Mouse (Mus musculus) MEL (cell line): ENCODE results near the gene Sorl1. TPM values are rescaled to one million over a fixed set of nuclear protein-coding genes. Genes with fewer than 3 reads are reported as not detected.

Source experiments
- DNase-seq: peaks from one replicate; pipeline ENCODE4 v3.0.0; 2011; ENCODE audit warnings: low read depth, low spot score
- H3K27ac ChIP-seq: 2 replicates; pipeline ENCODE4 v1.5.1; 2012; ENCODE audit warnings: low read depth, mild to moderate bottlenecking, control low read depth, low read length, moderate library complexity; ENCODE audit not compliant: control insufficient read depth
- H3K27me3 ChIP-seq, 2 experiments: fragments of 150-350 bp in 1 of 2; sonication (generic) in 1 of 2; 2 replicates each; pipeline ENCODE4 v1.6.1; 2012; ENCODE audit warnings: low read length in 2 of 2, mild to moderate bottlenecking in 2 of 2, improper control_type of control experiment in 1 of 2, moderate library complexity in 1 of 2; ENCODE audit not compliant: insufficient read depth in 2 of 2, control insufficient read depth in 1 of 2
- H3K36me3 ChIP-seq, 2 experiments: 2 replicates each; pipeline ENCODE4 v1.6.1; 2012 to 2014; ENCODE audit warnings: low read length in 2 of 2, improper control_type of control experiment in 1 of 2, inconsistent platforms in 1 of 2, mild to moderate bottlenecking in 1 of 2; ENCODE audit not compliant: insufficient read depth in 2 of 2, control insufficient read depth in 1 of 2
- H3K4me1 ChIP-seq, 2 experiments: fragments of 150-350 bp in 1 of 2; sonication (generic) in 1 of 2; 2 replicates each; pipeline ENCODE4 v1.6.1; 2012; ENCODE audit warnings: low read length in 2 of 2, improper control_type of control experiment in 1 of 2, mild to moderate bottlenecking in 1 of 2; ENCODE audit not compliant: insufficient read depth in 2 of 2, control insufficient read depth in 1 of 2
- H3K4me3 ChIP-seq, 2 experiments: fragments of 150-350 bp in 1 of 2; sonication (generic) in 1 of 2; 2 replicates each; pipeline ENCODE4 v1.5.1; 2012; ENCODE audit warnings: low read depth in 2 of 2, low read length in 2 of 2, mild to moderate bottlenecking in 2 of 2, moderate library complexity in 2 of 2, control low read depth in 1 of 2, improper control_type of control experiment in 1 of 2; ENCODE audit not compliant: control insufficient read depth in 1 of 2, insufficient read depth in 1 of 2
- H3K79me2 ChIP-seq: 2 replicates; pipeline ENCODE4 v1.6.1; 2012; ENCODE audit warnings: mild to moderate bottlenecking, low read length, moderate library complexity; ENCODE audit not compliant: control insufficient read depth, poor library complexity, insufficient read depth
- H3K9ac ChIP-seq: 2 replicates; pipeline ENCODE4 v1.6.1; 2012; ENCODE audit warnings: low read depth, mild to moderate bottlenecking, control low read depth, low read length, moderate library complexity; ENCODE audit not compliant: control insufficient read depth, poor library complexity, severe bottlenecking
- H3K9me3 ChIP-seq: fragments of 150-350 bp; sonication (generic); replicated peaks from 2 replicates; pipeline ENCODE4 v1.6.1; 2012; ENCODE audit warnings: mild to moderate bottlenecking, low read length, improper control_type of control experiment, moderate library complexity; ENCODE audit not compliant: insufficient read depth
- BHLHE40 ChIP-seq: IDR thresholded peaks from 2 replicates; pipeline ENCODE4 v1.6.1; 2012; ENCODE audit warnings: low read depth, mild to moderate bottlenecking, inconsistent platforms, low read length, improper control_type of control experiment, borderline replicate concordance
- CHD1 ChIP-seq: IDR thresholded peaks from 2 replicates; pipeline ENCODE4 v1.6.1; 2012; ENCODE audit warnings: low read depth, mild to moderate bottlenecking, inconsistent platforms, low read length, improper control_type of control experiment
- CTCF ChIP-seq, 3 experiments: IDR thresholded peaks in 2 of 3; conservative IDR thresholded peaks in 1 of 3; 2 replicates each; pipeline ENCODE4 v1.5.1; 2011 to 2012; ENCODE audit warnings: low read length in 3 of 3, low read depth in 2 of 3, mild to moderate bottlenecking in 2 of 3, improper control_type of control experiment in 1 of 3, inconsistent platforms in 1 of 3, mixed read lengths in 1 of 3, moderate library complexity in 1 of 3; ENCODE audit not compliant: control insufficient read depth in 1 of 3, insufficient read depth in 1 of 3, poor library complexity in 1 of 3, severe bottlenecking in 1 of 3
- ELF1 ChIP-seq: IDR thresholded peaks from 2 replicates; pipeline ENCODE4 v1.6.1; 2014; ENCODE audit warnings: low read depth, mild to moderate bottlenecking, inconsistent platforms, low read length, improper control_type of control experiment, moderate library complexity
- EP300 ChIP-seq, 2 experiments: IDR thresholded peaks; 2 replicates each; pipeline ENCODE4 v1.6.1; 2011; ENCODE audit warnings: improper control_type of control experiment in 2 of 2, low read length in 2 of 2, low read depth in 1 of 2, mild to moderate bottlenecking in 1 of 2
- ETS1 ChIP-seq: IDR thresholded peaks from 2 replicates; pipeline ENCODE4 v1.6.1; 2012; ENCODE audit warnings: low read depth, mild to moderate bottlenecking, inconsistent platforms, low read length, improper control_type of control experiment, moderate library complexity
- GATA1 ChIP-seq: IDR thresholded peaks from 2 replicates; pipeline ENCODE4 v1.6.1; 2011; ENCODE audit warnings: low read depth, low read length, improper control_type of control experiment
- JUND ChIP-seq: IDR thresholded peaks from 2 replicates; pipeline ENCODE4 v1.6.1; 2011; ENCODE audit warnings: low read depth, mild to moderate bottlenecking, improper control_type of control experiment, low read length
- KAT2A ChIP-seq: conservative IDR thresholded peaks from 2 replicates; pipeline ENCODE4 v1.6.1; 2012; ENCODE audit warnings: low read depth, low read length, improper control_type of control experiment, inconsistent platforms
- MEF2A ChIP-seq: IDR thresholded peaks from 2 replicates; pipeline ENCODE4 v1.6.1; 2014; ENCODE audit warnings: low read depth, mild to moderate bottlenecking, inconsistent platforms, low read length, improper control_type of control experiment; ENCODE audit not compliant: poor library complexity, insufficient replicate concordance, severe bottlenecking; ENCODE audit errors: extremely low read depth
- MXI1 ChIP-seq: IDR thresholded peaks from 2 replicates; pipeline ENCODE4 v1.6.1; 2011; ENCODE audit warnings: mild to moderate bottlenecking, low read depth, low read length, improper control_type of control experiment
- MYB ChIP-seq: IDR thresholded peaks from 2 replicates; pipeline ENCODE4 v1.6.1; 2011; ENCODE audit warnings: mild to moderate bottlenecking, low read depth, low read length, improper control_type of control experiment
- NELFE ChIP-seq: IDR thresholded peaks from 2 replicates; pipeline ENCODE4 v1.6.1; 2011; ENCODE audit warnings: low read depth, low read length, improper control_type of control experiment
- POLR2A ChIP-seq, 2 experiments: IDR thresholded peaks; 2 replicates each; pipeline ENCODE4 v1.6.1; 2011 to 2012; ENCODE audit warnings: low read length in 2 of 2, mild to moderate bottlenecking in 2 of 2, control low read depth in 1 of 2, improper control_type of control experiment in 1 of 2, low read depth in 1 of 2, moderate library complexity in 1 of 2; ENCODE audit not compliant: control insufficient read depth in 1 of 2, insufficient read depth in 1 of 2, poor library complexity in 1 of 2
- POLR2AphosphoS2 ChIP-seq: IDR thresholded peaks from 2 replicates; pipeline ENCODE4 v1.6.1; 2011; ENCODE audit warnings: low read length, improper control_type of control experiment
- RCOR1 ChIP-seq: IDR thresholded peaks from 2 replicates; pipeline ENCODE4 v1.6.1; 2012; ENCODE audit warnings: low read depth, mild to moderate bottlenecking, inconsistent platforms, low read length, improper control_type of control experiment
- SMC3 ChIP-seq: IDR thresholded peaks from 2 replicates; pipeline ENCODE4 v1.6.1; 2011; ENCODE audit warnings: low read depth, low read length, improper control_type of control experiment
- TBP ChIP-seq: IDR thresholded peaks from 2 replicates; pipeline ENCODE4 v1.8.0; 2011; ENCODE audit warnings: low read depth, low read length, improper control_type of control experiment
- UBTF ChIP-seq: IDR thresholded peaks from 2 replicates; pipeline ENCODE4 v1.6.1; 2012; ENCODE audit warnings: low read depth, mild to moderate bottlenecking, inconsistent platforms, low read length, improper control_type of control experiment, moderate library complexity, borderline replicate concordance; ENCODE audit not compliant: insufficient read depth
- USF1 ChIP-seq: IDR thresholded peaks from 2 replicates; pipeline ENCODE4 v1.6.1; 2014; ENCODE audit warnings: low read depth, mild to moderate bottlenecking, inconsistent platforms, low read length, improper control_type of control experiment, moderate library complexity
- USF2 ChIP-seq, 2 experiments: IDR thresholded peaks; 2 replicates each; pipeline ENCODE4 v1.6.1; 2011 to 2012; ENCODE audit warnings: improper control_type of control experiment in 2 of 2, low read length in 2 of 2, borderline replicate concordance in 1 of 2, inconsistent platforms in 1 of 2, low read depth in 1 of 2, mild to moderate bottlenecking in 1 of 2; ENCODE audit not compliant: insufficient read depth in 1 of 2
- ZC3H11A ChIP-seq: IDR thresholded peaks from 2 replicates; pipeline ENCODE4 v1.6.1; 2012; ENCODE audit warnings: low read depth, mild to moderate bottlenecking, inconsistent platforms, low read length, improper control_type of control experiment
- ZNF384 ChIP-seq: IDR thresholded peaks from 2 replicates; pipeline ENCODE4 v1.6.1; 2012; ENCODE audit warnings: low read depth, mild to moderate bottlenecking, inconsistent platforms, low read length, improper control_type of control experiment
- polyA plus RNA-seq, 2 experiments: library from polyadenylated mRNA; stranded (reverse) in 1 of 2; unstranded in 1 of 2; fragments of >175 nt in 1 of 2; fragments of >200 nt in 1 of 2; gene quantifications; 2 replicates each; pipeline versions ENCODE4 v1.2.1 to v1.2.4; 2012; ENCODE audit warnings: low replicate concordance in 2 of 2, low read depth in 1 of 2; ENCODE audit not compliant: insufficient read length in 2 of 2, insufficient read depth in 1 of 2, missing spikeins in 1 of 2
- total RNA-seq: library from RNA; depleted of rRNA; stranded (reverse); fragments of 300-350 nt; gene quantifications from 2 replicates; pipeline ENCODE4 v1.2.3, GENCODE M21; 2012

The Sorl1 gene
- total and polyA plus RNA-seq, 3 experiments: not detected

GRCm38 (mm10) chr9:42169491-42169890 lies 45.4 kb upstream of the Sorl1 start:
- Histone ChIP-seq H3K36me3 (no peaks in the 10 kb centered on the region), H3K27ac (no peak overlapping the region), H3K79me2 (no peaks in the 10 kb centered on the region), H3K4me1 (no peaks in the 10 kb centered on the region), H3K27me3 (no peaks in the 10 kb centered on the region), H3K4me3 (no peak overlapping the region), H3K9me3 (no peaks in the 10 kb centered on the region), H3K9ac (no peak overlapping the region)
- DNase-seq: no peak
- no peak for TF ChIP-seq RCOR1
- TF ChIP-seq MEF2A: no peak

GRCm38 (mm10) chr9:42169025-42169424 lies 44.9 kb upstream of the Sorl1 start:
- no peaks in the 10 kb centered on the region for H3K9me3 ChIP-seq
- H3K27ac ChIP-seq: no peak overlapping the region
- H3K27me3 ChIP-seq: no peaks in the 10 kb centered on the region
- no peaks in the 10 kb centered on the region for H3K4me1 ChIP-seq
- DNase-seq: no peak
- TF ChIP-seq POLR2A (IDR thresholded peaks at IDR 0.05; ENCODE audit: control insufficient read depth in 1 of 2, insufficient read depth in 1 of 2, low read depth in 1 of 2, low read length in 2 of 2, poor library complexity in 1 of 2) (no peak), ZNF384 (no peak), BHLHE40 (no peak), EP300 (IDR thresholded peaks at IDR 0.05; ENCODE audit: low read depth in 1 of 2, low read length in 2 of 2) (no peak), KAT2A (no peak), UBTF (no peak), ZC3H11A (no peak), ETS1 (no peak), CTCF (IDR thresholded peaks at IDR 0.05 in 2 of 3, conservative IDR thresholded peaks at IDR 0.05 in 1 of 3; ENCODE audit: control insufficient read depth in 1 of 3, insufficient read depth in 1 of 3, low read depth in 2 of 3, low read length in 3 of 3, poor library complexity in 1 of 3, severe bottlenecking in 1 of 3) (no peak), SMC3 (no peak), USF2 (IDR thresholded peaks at IDR 0.05; ENCODE audit: borderline replicate concordance in 1 of 2, insufficient read depth in 1 of 2, low read depth in 1 of 2, low read length in 2 of 2) (no peak)
- H3K36me3 ChIP-seq: no peaks in the 10 kb centered on the region
- no peaks in the 10 kb centered on the region for H3K79me2 ChIP-seq
- H3K9ac ChIP-seq: no peak overlapping the region
- H3K4me3 ChIP-seq: no peak overlapping the region

GRCm38 (mm10) chr9:42164930-42165329 lies 40.8 kb upstream of the Sorl1 start:
- Histone ChIP-seq H3K9ac (no peak overlapping the region), H3K9me3 (no peaks in the 10 kb centered on the region), H3K4me1 (no peaks in the 10 kb centered on the region), H3K27me3 (no peaks in the 10 kb centered on the region), H3K36me3 (no peaks in the 10 kb centered on the region), H3K27ac (no peak overlapping the region), H3K79me2 (no peaks in the 10 kb centered on the region), H3K4me3 (no peak overlapping the region)
- no peak for DNase-seq
- no peak for TF ChIP-seq USF1
- no peak for TF ChIP-seq GATA1
- no peak for TF ChIP-seq MXI1
- TF ChIP-seq JUND: no peak
- no peak for TF ChIP-seq POLR2AphosphoS2
- TF ChIP-seq ELF1: no peak
- TF ChIP-seq NELFE: no peak
- TF ChIP-seq CHD1: no peak
- TF ChIP-seq EP300 (IDR thresholded peaks at IDR 0.05; ENCODE audit: low read depth in 1 of 2, low read length in 2 of 2): no peak
- TF ChIP-seq ZNF384: no peak
- TF ChIP-seq MYB: no peak
- TF ChIP-seq TBP: no peak
- TF ChIP-seq, all 39 proteins: peak for 0
